Mouse (Mus musculus): ENCODE data around the gene Ass1.

DNA sequence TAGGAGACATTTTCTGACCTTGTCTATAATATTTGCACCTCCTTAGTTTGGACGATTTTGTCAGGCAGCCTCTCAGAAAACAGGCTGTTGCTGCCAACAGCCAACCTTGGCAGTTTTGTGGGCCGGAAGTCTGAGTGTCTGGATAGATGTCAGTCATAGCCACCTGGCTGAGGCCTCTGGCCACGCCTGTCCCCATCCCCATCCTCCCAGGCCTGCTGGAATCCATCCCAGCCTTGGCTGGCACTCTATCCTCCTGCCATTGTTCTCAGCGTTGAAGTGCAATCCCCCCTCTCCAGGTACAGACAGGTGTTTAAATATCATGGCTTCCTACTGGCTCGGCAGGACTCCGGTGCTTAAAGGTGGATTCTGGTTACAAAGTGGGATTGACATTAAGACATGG lies 41.3 kb downstream of the Ass1 start:
- TF ChIP-seq CTCF (IDR thresholded peaks at IDR 0.05; ENCODE audit: low read depth, low read length): no peak
- no peak for TF ChIP-seq POLR2A (IDR thresholded peaks at IDR 0.05; ENCODE audit: extremely low read depth, insufficient read depth, low read length)

Data from liver, adult 2 months (tissue).